14 mouse cellular contexts compared by ENCODE assay signal in genomic region chr5:71249273-71249672, GRCm38 (mm10).
"Had no signal": no experiment of that assay in that cellular context is flagged by ENCODE, and none has a peak within 500 bp of the region (broad histone marks: within the 10 kb centered on the region; RNA-seq: fewer than 3 reads in every experiment).

No protein-coding gene starts in this region.

- H3K27me3 ChIP-seq: limb, embryonic 15.5 days; liver, embryonic 12.5 days; megakaryocyte, embryonic 14.5 days had no signal

- ATAC-seq: liver, embryonic 12.5 days had no signal

- H3K4me2 ChIP-seq: limb, embryonic 15.5 days; liver, embryonic 12.5 days; lung, embryonic 14.5 days had no signal

- H3K9me3 ChIP-seq: limb, embryonic 15.5 days; megakaryocyte, embryonic 14.5 days had no signal

- H3K36me3 ChIP-seq: limb, embryonic 15.5 days; liver, embryonic 12.5 days had no signal

- H3K4me3 ChIP-seq: limb, embryonic 15.5 days; liver, embryonic 12.5 days; megakaryocyte, embryonic 14.5 days; myocyte had no signal

- H3K9ac ChIP-seq: limb, embryonic 15.5 days; liver, embryonic 12.5 days; lung, embryonic 14.5 days had no signal

- H3K27ac ChIP-seq: kidney, postnatal 0 days; limb, embryonic 15.5 days; liver, embryonic 12.5 days; macrophage; stomach, postnatal 0 days had no signal

- H3K4me1 ChIP-seq: limb, embryonic 15.5 days; liver, embryonic 12.5 days; megakaryocyte, embryonic 14.5 days had no signal

- DNase-seq: kidney, adult 11 months; kidney, adult 9 months; kidney, postnatal 36 days; lung, embryonic 14.5 days; lung, postnatal 14 days; right cerebral cortex, adult 18-20 months; thymus, postnatal 4 days had no signal
